Mouse (Mus musculus) ES-E14 (cell line): ENCODE results near the gene Plpp2.

Source experiments
- CHD2 ChIP-seq: IDR thresholded peaks from 2 replicates; pipeline ENCODE4 v1.6.1; 2014; ENCODE audit warnings: mild to moderate bottlenecking, low read depth, low read length, inconsistent platforms
- ZC3H11A ChIP-seq: IDR thresholded peaks from 2 replicates; pipeline ENCODE4 v1.6.1; 2012; ENCODE audit warnings: low read depth, mild to moderate bottlenecking, inconsistent platforms, low read length, borderline replicate concordance
- ZNF384 ChIP-seq: IDR thresholded peaks from 2 replicates; pipeline ENCODE4 v1.6.1; 2012; ENCODE audit warnings: low read depth, low read length, inconsistent platforms

DNA sequence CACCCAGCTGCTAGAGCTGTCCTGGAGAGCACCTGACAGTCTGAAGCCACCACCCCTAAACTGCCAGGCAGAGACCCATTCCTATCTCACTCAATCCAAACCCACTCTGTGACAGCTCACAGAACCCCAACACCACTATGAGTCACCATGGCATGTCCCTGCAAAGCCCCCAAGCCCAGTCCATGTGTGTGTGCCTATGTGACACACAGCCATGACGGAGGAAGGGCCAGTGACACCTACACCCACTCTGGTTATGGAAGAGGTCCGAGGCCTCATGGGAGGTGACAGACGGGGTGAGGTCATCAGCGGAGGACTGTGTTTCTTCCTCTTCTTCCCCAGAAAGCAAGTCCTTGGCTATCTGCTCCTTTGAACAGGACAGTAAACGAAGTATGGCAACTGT lies 14.9 kb upstream of the Plpp2 start:
- TF ChIP-seq ZNF384 = no peak
- no peak for TF ChIP-seq CHD2
- TF ChIP-seq ZC3H11A = no peak
